Mouse (Mus musculus) erythroblast, embryonic 14.5 days (primary cell): ENCODE data around the gene Tmem132a. TPM values are rescaled to one million over a fixed set of nuclear protein-coding genes. Genes with fewer than 3 reads are reported as not detected.

ENCODE experiments used
- H3K27me3 ChIP-seq: 2 replicates; pipeline ENCODE4 v1.6.1; 2012; ENCODE audit warnings: inconsistent platforms; ENCODE audit not compliant: control insufficient read depth
- H3K36me3 ChIP-seq: 2 replicates; pipeline ENCODE4 v1.6.1; 2012; ENCODE audit warnings: mild to moderate bottlenecking, inconsistent platforms; ENCODE audit not compliant: control insufficient read depth
- H3K4me1 ChIP-seq: 2 replicates; pipeline ENCODE4 v1.6.1; 2012; ENCODE audit warnings: inconsistent platforms; ENCODE audit not compliant: control insufficient read depth
- H3K4me3 ChIP-seq: replicated peaks from 2 replicates; pipeline ENCODE3; 2012; ENCODE audit warnings: moderate library complexity, mild to moderate bottlenecking, inconsistent platforms
- H3K9me3 ChIP-seq: 2 replicates; pipeline ENCODE4 v1.6.1; 2012; ENCODE audit warnings: low read length, inconsistent platforms, mixed read lengths; ENCODE audit not compliant: control insufficient read depth
- GATA1 ChIP-seq: IDR thresholded peaks from 2 replicates; pipeline ENCODE4 v1.6.1; 2012; ENCODE audit warnings: low read length, inconsistent platforms, mixed read lengths
- TAL1 ChIP-seq: IDR thresholded peaks from 3 replicates; pipeline ENCODE4 v1.6.1; 2012; ENCODE audit warnings: low read length, inconsistent platforms, mixed read lengths
- polyA plus RNA-seq: library from polyadenylated mRNA; stranded (reverse); fragments of >175 nt; gene quantifications from 2 replicates; pipeline ENCODE4 v1.2.3, GENCODE M21; 2012

Tmem132a gene
- polyA plus RNA-seq, 1 experiment: 0.05 TPM

- H3K27me3 ChIP-seq: peaks cover 20% of the 10 kb centered on the region
- no peaks in the 10 kb centered on the region for H3K4me1 ChIP-seq
- no peak for TF ChIP-seq TAL1
- TF ChIP-seq GATA1: no peak
- no peak overlapping the region for H3K4me3 ChIP-seq
- no peaks in the 10 kb centered on the region for H3K9me3 ChIP-seq
- no peaks in the 10 kb centered on the region for H3K36me3 ChIP-seq
Observed at GRCm38 (mm10) chr19:10841721-10842626, 27.8 kb downstream of the Tmem132a start.

GRCm38 (mm10) chr19:10839010-10839892, 30.5 kb downstream of the Tmem132a start, which contains the start of gene Slc15a3:
TSS of gene Slc15a3 (plus strand) at chr19:10839727.
- H3K36me3 ChIP-seq: no peaks in the 10 kb centered on the region
- H3K4me3 ChIP-seq: no peak within 1 kb of the TSS
- peaks cover 20% of the 10 kb centered on the region for H3K27me3 ChIP-seq
- H3K4me1 ChIP-seq: no peaks in the 10 kb centered on the region
- no peaks in the 10 kb centered on the region for H3K9me3 ChIP-seq
- no peak for TF ChIP-seq GATA1

DNA sequence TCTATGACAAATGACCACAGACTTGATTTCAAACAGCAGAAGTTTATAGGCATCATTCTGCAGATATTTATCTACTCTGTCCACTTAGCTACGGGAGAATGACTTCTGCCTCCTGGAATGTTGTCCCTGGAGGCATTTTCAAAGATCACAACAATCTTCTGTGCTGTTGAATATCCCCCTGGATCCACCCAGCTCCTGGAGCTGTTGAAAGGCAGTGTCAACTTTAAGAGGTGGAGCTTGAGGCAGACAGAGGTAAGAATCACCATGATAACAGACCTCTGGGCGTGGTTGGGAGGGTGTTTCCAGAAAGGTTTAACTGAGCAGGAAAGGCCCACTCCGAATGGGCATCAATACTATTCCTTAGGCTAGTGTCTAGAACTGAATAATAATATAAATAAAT, 34.1 kb downstream of the Tmem132a start:
- no peak for TF ChIP-seq GATA1
- no peak for TF ChIP-seq TAL1

DNA sequence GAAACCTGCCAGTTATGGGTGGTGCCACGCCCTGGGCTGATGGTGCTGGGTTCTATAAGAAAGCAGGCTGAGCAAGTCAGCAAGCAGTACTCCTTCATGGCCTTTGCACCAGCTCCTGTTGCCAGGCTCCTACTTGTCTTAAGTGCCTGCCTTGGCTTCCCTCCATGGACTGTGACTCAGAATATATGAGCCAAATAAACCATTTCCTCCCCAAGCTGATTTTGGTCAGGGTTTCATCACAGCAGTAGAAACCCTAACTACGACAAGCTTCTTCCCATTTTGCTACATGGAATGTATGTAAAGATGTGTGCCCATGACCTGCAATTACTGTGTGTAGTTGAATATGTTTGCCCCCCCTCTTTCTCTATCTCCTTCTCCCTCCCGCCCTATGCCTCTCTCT, 36.1 kb downstream of the Tmem132a start:
- Histone ChIP-seq H3K27me3 (no peaks in the 10 kb centered on the region), H3K4me3 (no peak overlapping the region), H3K36me3 (no peaks in the 10 kb centered on the region), H3K4me1 (no peaks in the 10 kb centered on the region; the same call in 1 of the 2 replicates), H3K9me3 (no peaks in the 10 kb centered on the region)
- no peak for TF ChIP-seq TAL1
- no peak for TF ChIP-seq GATA1

More for the DNA sequence above, 34.1 kb downstream of the Tmem132a start:
- Histone ChIP-seq H3K4me3 (no peak overlapping the region), H3K27me3 (no peaks in the 10 kb centered on the region), H3K4me1 (no peaks in the 10 kb centered on the region; the same call in 1 of the 2 replicates), H3K36me3 (no peaks in the 10 kb centered on the region), H3K9me3 (no peaks in the 10 kb centered on the region)

DNA sequence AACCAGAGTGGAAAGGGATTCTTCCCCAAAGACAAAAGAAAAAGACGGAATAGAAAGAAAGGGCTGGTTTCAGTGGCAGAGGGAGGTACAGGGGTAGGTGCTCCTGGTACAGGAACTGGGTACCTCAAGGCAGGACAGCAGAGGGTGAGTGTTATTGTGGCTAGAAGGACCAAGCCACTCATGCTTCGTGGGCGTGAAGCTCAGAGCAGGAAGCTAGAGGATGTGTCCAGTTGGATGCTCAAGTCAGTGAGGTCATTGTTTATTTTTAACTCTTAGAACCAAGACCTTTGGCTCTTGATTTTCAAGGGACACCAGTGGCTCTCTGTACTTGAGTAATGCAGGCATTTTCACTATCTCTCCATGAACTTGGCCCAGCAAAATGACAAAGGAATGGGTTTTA, 37.7 kb downstream of the Tmem132a start:
- Histone ChIP-seq H3K4me3 (no peak overlapping the region), H3K9me3 (no peaks in the 10 kb centered on the region), H3K27me3 (no peaks in the 10 kb centered on the region), H3K36me3 (no peaks in the 10 kb centered on the region), H3K4me1 (no peaks in the 10 kb centered on the region; the same call in 1 of the 2 replicates)
- TF ChIP-seq GATA1: no peak
- TF ChIP-seq TAL1: no peak

DNA sequence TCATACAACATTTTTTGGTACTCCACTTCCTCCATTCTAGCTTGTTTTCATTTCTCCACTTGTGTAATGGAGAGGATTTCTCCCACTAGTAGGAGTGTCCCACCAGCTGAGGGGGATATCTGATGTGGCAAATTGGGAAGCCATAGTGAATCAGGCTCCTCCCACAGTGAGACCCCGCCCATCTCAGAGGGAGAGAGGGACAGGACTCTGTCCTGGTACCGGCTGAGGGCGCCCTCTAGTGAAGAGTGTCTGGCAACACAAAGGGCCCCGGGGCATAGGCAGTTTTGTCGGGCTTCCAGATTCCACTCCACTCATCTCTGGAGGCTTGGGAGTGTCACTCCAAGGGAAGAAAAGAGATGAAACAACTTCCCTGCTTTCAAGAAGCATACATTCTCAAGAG, 38.3 kb downstream of the Tmem132a start:
- Histone ChIP-seq H3K36me3 (no peaks in the 10 kb centered on the region), H3K27me3 (no peaks in the 10 kb centered on the region), H3K9me3 (no peaks in the 10 kb centered on the region), H3K4me3 (no peak overlapping the region), H3K4me1 (no peaks in the 10 kb centered on the region; the same call in 1 of the 2 replicates)
- TF ChIP-seq TAL1 (no peak), GATA1 (no peak)

DNA sequence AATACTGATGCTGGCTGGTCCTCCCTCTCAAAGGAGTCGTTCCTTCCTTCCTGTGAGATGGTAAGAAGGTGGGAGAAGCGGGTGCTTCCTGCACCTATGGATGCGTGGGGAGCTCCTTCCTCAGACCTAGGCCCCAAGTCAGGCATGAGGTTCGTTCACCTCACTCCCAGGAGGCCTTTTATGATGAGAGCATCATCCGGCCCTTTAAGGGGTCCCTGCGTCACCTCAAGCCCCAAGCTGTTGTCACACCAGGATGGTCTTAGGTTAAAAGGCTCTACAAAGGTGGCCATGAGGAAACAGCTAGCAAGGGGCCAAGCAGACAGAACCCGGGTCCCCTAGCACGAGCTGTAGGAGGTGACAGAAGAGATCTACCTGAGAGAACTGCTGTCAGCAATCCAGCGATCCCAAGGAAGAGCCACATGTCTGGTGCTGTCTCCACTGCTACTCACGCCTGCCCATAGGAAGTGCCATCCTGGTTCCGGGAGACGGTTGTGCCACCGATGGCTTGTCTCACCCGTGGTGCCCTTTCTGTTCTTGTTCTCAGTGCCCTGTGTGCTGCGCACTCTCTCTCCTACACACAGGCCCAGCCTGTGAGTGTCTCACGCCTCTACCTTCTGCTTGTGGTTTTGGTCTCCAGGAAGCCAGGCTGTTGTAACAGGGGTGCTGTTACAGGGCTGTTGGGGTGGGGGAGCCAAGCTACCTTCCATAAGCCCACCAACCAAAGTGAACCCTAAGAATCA, 40.1 kb downstream of the Tmem132a start, which contains the start of gene Cd6:
Cd6 (minus strand) TSS at position 623 of the 740 bp plus-strand sequence.
- no peak for TF ChIP-seq GATA1
- TF ChIP-seq TAL1: no peak
- H3K27me3 ChIP-seq: no peaks in the 10 kb centered on the region

GRCm38 (mm10) chr19:10828321-10828720, 41.4 kb downstream of the Tmem132a start:
- Histone ChIP-seq H3K27me3 (no peaks in the 10 kb centered on the region), H3K9me3 (no peaks in the 10 kb centered on the region), H3K36me3 (no peaks in the 10 kb centered on the region), H3K4me3 (no peak overlapping the region), H3K4me1 (no peaks in the 10 kb centered on the region)
- no peak for TF ChIP-seq TAL1
- no peak for TF ChIP-seq GATA1

More for the DNA sequence above, 40.1 kb downstream of the Tmem132a start, which contains the start of gene Cd6:
- H3K9me3 ChIP-seq: no peaks in the 10 kb centered on the region
- H3K36me3 ChIP-seq: no peaks in the 10 kb centered on the region
- H3K4me3 ChIP-seq: no peak within 1 kb of the TSS
- no peaks in the 10 kb centered on the region; the same call in 1 of the 2 replicates for H3K4me1 ChIP-seq
